Mouse (Mus musculus): ENCODE measurements around the gene Diexf. TPM values are rescaled to one million over a fixed set of nuclear protein-coding genes. Genes with fewer than 3 reads are reported as not detected.
A peak's percentile ranks its signal among the peaks of the same experiment; 100 is the strongest.

Gene Diexf
- total RNA-seq, 1 experiment: 25.6 TPM

DNA sequence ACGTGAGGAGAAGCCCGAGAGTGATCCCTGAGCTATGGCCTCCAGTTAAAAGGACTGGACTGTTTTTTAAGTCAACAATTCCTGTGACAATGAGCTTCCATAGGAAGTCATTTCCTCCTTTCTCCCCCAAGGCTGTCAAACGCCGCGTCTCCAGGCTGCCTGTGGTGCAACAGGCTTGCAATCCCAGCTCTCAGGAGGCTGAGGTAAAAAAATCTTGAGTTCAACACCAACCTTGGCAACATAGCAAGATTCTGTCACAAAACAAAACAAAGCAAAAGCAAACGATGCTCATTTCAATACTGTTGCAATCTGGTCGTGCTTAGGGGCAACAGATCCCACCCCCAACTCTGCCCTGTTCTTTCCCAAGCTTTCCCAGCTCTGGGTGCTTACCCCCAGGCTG, 8.0 kb upstream of the Diexf start:
- Histone ChIP-seq H3K4me3 (ENCODE audit: insufficient read depth in 1 of 2, low read depth in 1 of 2, low read length in 2 of 2, poor library complexity in 1 of 2, severe bottlenecking in 1 of 2) (no peak overlapping the region), H3K4me1 (ENCODE audit: control insufficient read depth in 2 of 2, insufficient read depth in 2 of 2, low read length in 2 of 2, poor library complexity in 1 of 2) (no peaks in the 10 kb centered on the region; a peak in 1 of 4 replicates), H3K9ac (ENCODE audit: insufficient read depth, low read depth, low read length, poor library complexity, severe bottlenecking) (no peak overlapping the region), H3K9me3 (ENCODE audit: control insufficient read depth, insufficient read depth, low read depth, low read length) (no peaks in the 10 kb centered on the region), H3K27ac (ENCODE audit: insufficient read depth, low read depth, low read length, poor library complexity, severe bottlenecking) (no peak overlapping the region), H3K36me3 (ENCODE audit: control insufficient read depth, insufficient read depth, low read length, poor library complexity, severe bottlenecking) (no peaks in the 10 kb centered on the region)
- no peak for TF ChIP-seq MAFK (IDR thresholded peaks at IDR 0.05; ENCODE audit: insufficient read depth, low read depth, low read length)
- no peak for TF ChIP-seq ZNF384 (IDR thresholded peaks at IDR 0.05; ENCODE audit: low read depth, low read length)
- TF ChIP-seq CHD2 (IDR thresholded peaks at IDR 0.05; ENCODE audit: low read depth, low read length): no peak
- TF ChIP-seq ZC3H11A (IDR thresholded peaks at IDR 0.05; ENCODE audit: borderline replicate concordance, low read depth, low read length): no peak
- TF ChIP-seq HCFC1 (IDR thresholded peaks at IDR 0.05; ENCODE audit: borderline replicate concordance, insufficient read depth, low read length): no peak
- DNase-seq (ENCODE audit: low read depth, low spot score): no peak
- in situ Hi-C loops (cut with MboI; ENCODE audit: low sequenced_read_pairs in 2 of 2, unreplicated experiment in 2 of 2): no loop called here

DNA sequence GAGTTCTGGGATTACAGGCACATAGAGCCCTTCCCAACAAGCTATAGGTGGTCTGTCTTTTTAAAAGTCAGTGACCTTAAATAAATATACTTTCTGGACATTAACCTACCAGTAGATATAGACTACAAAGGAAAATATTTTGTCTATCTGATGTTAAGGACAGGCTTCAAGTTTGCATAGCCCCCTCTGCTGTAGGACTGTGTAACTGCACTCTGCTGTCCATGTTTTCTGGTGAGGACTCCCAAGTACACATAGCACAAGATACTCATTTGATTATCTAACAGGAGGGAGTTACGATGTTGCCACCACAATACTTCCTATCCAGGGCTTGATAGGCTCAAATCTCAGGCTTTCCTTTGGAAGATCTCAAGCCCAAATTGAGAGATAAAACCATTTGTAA, 3.7 kb upstream of the Diexf start:
- no peak for TF ChIP-seq ZC3H11A (IDR thresholded peaks at IDR 0.05; ENCODE audit: borderline replicate concordance, low read depth, low read length)
- TF ChIP-seq CHD2 (IDR thresholded peaks at IDR 0.05; ENCODE audit: low read depth, low read length): no peak
- no peak for TF ChIP-seq ZNF384 (IDR thresholded peaks at IDR 0.05; ENCODE audit: low read depth, low read length)
- no peak for TF ChIP-seq HCFC1 (IDR thresholded peaks at IDR 0.05; ENCODE audit: borderline replicate concordance, insufficient read depth, low read length)
- TF ChIP-seq MAFK (IDR thresholded peaks at IDR 0.05; ENCODE audit: insufficient read depth, low read depth, low read length): no peak
- H3K27ac ChIP-seq (ENCODE audit: insufficient read depth, low read depth, low read length, poor library complexity, severe bottlenecking): no peak overlapping the region
- in situ Hi-C loops (cut with MboI; ENCODE audit: low sequenced_read_pairs in 2 of 2, unreplicated experiment in 2 of 2): no loop called here

DNA sequence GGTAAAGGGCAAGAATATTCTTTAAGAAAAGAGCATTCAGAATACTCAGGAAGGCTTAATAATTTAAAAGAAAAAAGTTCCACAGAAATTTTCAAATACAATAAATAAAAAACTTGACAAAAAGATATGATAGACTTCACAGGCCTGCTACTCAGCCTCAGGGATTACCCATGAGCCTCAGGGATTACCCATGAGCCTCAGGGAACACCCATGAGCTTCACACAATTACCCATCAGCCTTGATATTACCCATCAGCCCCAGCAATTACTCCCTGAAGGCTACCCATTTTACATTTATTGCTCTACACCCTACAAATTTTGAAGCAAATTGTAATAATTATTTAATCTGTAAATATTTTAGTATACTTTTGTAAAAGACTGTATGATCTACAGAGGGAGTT, 2.3 kb upstream of the Diexf start:
- no peak overlapping the region for H3K9ac ChIP-seq (ENCODE audit: insufficient read depth, low read depth, low read length, poor library complexity, severe bottlenecking)
- no peak for DNase-seq (ENCODE audit: low read depth, low spot score)
- no peak for TF ChIP-seq CHD2 (IDR thresholded peaks at IDR 0.05; ENCODE audit: low read depth, low read length)
- no peak for TF ChIP-seq ZC3H11A (IDR thresholded peaks at IDR 0.05; ENCODE audit: borderline replicate concordance, low read depth, low read length)
- TF ChIP-seq ZNF384 (IDR thresholded peaks at IDR 0.05; ENCODE audit: low read depth, low read length): no peak
- TF ChIP-seq MAFK (IDR thresholded peaks at IDR 0.05; ENCODE audit: insufficient read depth, low read depth, low read length): no peak
- no peak for TF ChIP-seq HCFC1 (IDR thresholded peaks at IDR 0.05; ENCODE audit: borderline replicate concordance, insufficient read depth, low read length)
- no peak overlapping the region for H3K4me3 ChIP-seq (ENCODE audit: insufficient read depth in 1 of 2, low read depth in 1 of 2, low read length in 2 of 2, poor library complexity in 1 of 2, severe bottlenecking in 1 of 2)
- H3K9me3 ChIP-seq (ENCODE audit: control insufficient read depth, insufficient read depth, low read depth, low read length): no peaks in the 10 kb centered on the region
- peaks cover 0 to 2% of the 10 kb centered on the region in 2 experiments; a peak in 3 of 4 replicates for H3K4me1 ChIP-seq (ENCODE audit: control insufficient read depth in 2 of 2, insufficient read depth in 2 of 2, low read length in 2 of 2, poor library complexity in 1 of 2)
- peaks cover 5% of the 10 kb centered on the region; the same call in 1 of the 2 replicates for H3K36me3 ChIP-seq (ENCODE audit: control insufficient read depth, insufficient read depth, low read length, poor library complexity, severe bottlenecking)
- in situ Hi-C loops (cut with MboI; ENCODE audit: low sequenced_read_pairs in 2 of 2, unreplicated experiment in 2 of 2): no loop called here
- H3K27ac ChIP-seq (ENCODE audit: insufficient read depth, low read depth, low read length, poor library complexity, severe bottlenecking): no peak overlapping the region

More for the DNA sequence above, 3.7 kb upstream of the Diexf start:
- peak; percentile 45 for DNase-seq (ENCODE audit: low read depth, low spot score)
- no peaks in the 10 kb centered on the region for H3K36me3 ChIP-seq (ENCODE audit: control insufficient read depth, insufficient read depth, low read length, poor library complexity, severe bottlenecking)
- H3K4me3 ChIP-seq (ENCODE audit: insufficient read depth in 1 of 2, low read depth in 1 of 2, low read length in 2 of 2, poor library complexity in 1 of 2, severe bottlenecking in 1 of 2): no peak overlapping the region
- H3K9me3 ChIP-seq (ENCODE audit: control insufficient read depth, insufficient read depth, low read depth, low read length): no peaks in the 10 kb centered on the region
- H3K4me1 ChIP-seq (ENCODE audit: control insufficient read depth in 2 of 2, insufficient read depth in 2 of 2, low read length in 2 of 2, poor library complexity in 1 of 2): peaks cover 0 to 2% of the 10 kb centered on the region in 2 experiments; a peak in 3 of 4 replicates
- no peak overlapping the region for H3K9ac ChIP-seq (ENCODE audit: insufficient read depth, low read depth, low read length, poor library complexity, severe bottlenecking)

DNA sequence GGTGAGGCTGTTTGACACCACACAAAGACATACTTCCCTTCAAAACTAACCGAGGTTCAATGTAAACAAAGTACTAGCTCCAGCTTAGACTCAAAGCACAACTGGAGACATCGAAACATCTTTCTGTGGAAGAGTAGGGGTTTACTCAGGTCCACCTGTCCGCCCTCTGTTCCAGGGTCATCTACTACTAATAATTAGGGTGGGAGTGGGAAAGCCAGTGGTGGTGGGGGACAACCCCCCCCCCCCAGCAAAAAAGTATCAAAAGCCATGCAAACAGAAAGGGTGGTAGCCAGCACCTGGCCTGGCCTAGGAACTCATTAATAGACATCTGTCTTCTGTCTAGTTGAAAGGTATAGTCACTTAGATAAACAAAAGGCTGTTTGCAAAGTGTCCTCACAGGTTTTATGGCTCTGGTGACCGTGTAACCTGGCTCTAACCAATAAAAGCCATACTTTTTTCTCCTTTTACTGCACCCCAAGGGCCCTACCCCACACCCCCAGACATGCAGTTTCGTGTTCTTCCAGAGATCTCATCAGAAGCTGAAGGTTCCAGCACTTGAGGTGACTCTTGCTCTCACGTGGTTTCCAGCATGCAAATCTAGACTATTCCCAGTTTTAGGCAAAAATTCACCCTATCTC, 1.4 kb upstream of the Diexf start:
- peaks cover 0 to 2% of the 10 kb centered on the region in 2 experiments; a peak in 3 of 4 replicates for H3K4me1 ChIP-seq (ENCODE audit: control insufficient read depth in 2 of 2, insufficient read depth in 2 of 2, low read length in 2 of 2, poor library complexity in 1 of 2)
- H3K9ac ChIP-seq (ENCODE audit: insufficient read depth, low read depth, low read length, poor library complexity, severe bottlenecking): no peak overlapping the region
- no peaks in the 10 kb centered on the region for H3K9me3 ChIP-seq (ENCODE audit: control insufficient read depth, insufficient read depth, low read depth, low read length)
- H3K27ac ChIP-seq (ENCODE audit: insufficient read depth, low read depth, low read length, poor library complexity, severe bottlenecking): no peak overlapping the region
- peaks cover 12% of the 10 kb centered on the region; the same call in 1 of the 2 replicates for H3K36me3 ChIP-seq (ENCODE audit: control insufficient read depth, insufficient read depth, low read length, poor library complexity, severe bottlenecking)
- TF ChIP-seq CHD2 (IDR thresholded peaks at IDR 0.05; ENCODE audit: low read depth, low read length) (no peak), ZC3H11A (IDR thresholded peaks at IDR 0.05; ENCODE audit: borderline replicate concordance, low read depth, low read length) (no peak), HCFC1 (IDR thresholded peaks at IDR 0.05; ENCODE audit: borderline replicate concordance, insufficient read depth, low read length) (no peak), MAFK (IDR thresholded peaks at IDR 0.05; ENCODE audit: insufficient read depth, low read depth, low read length) (no peak), ZNF384 (IDR thresholded peaks at IDR 0.05; ENCODE audit: low read depth, low read length) (no peak)
- H3K4me3 ChIP-seq (ENCODE audit: insufficient read depth in 1 of 2, low read depth in 1 of 2, low read length in 2 of 2, poor library complexity in 1 of 2, severe bottlenecking in 1 of 2): no peak overlapping the region
- DNase-seq (ENCODE audit: low read depth, low spot score): no peak
- in situ Hi-C loops (cut with MboI; ENCODE audit: low sequenced_read_pairs in 2 of 2, unreplicated experiment in 2 of 2): no loop called here
